Mouse (Mus musculus) hindbrain, embryonic 14.5 days (tissue): ENCODE results near the gene Zfp536. TPM values are rescaled to one million over a fixed set of nuclear protein-coding genes. Genes with fewer than 3 reads are reported as not detected.

Experiments
- ATAC-seq: fragments of 200-750 bp; cut with Nextera tagmentation; 2 replicates; pipeline ENCODE4 v1.8.0; 2017; ENCODE audit warnings: moderate number of reproducible peaks, mild to moderate bottlenecking, moderate TSS enrichment, moderate library complexity; ENCODE audit not compliant: low FRiP score
- DNase-seq: peaks from one replicate; pipeline ENCODE4 v3.0.0-alpha.2; 2015; ENCODE audit warnings: low spot score
- H3K27ac ChIP-seq: fragments of 300-500 bp; sonication (generic); 2 replicates; pipeline ENCODE4 v1.5.1; 2014; ENCODE audit warnings: mild to moderate bottlenecking, moderate library complexity
- H3K27me3 ChIP-seq: fragments of 300-500 bp; sonication (generic); 2 replicates; pipeline ENCODE4 v1.6.1; 2014; ENCODE audit warnings: mild to moderate bottlenecking, low read length, mixed read lengths; ENCODE audit not compliant: control insufficient read depth, insufficient read depth
- H3K36me3 ChIP-seq: fragments of 300-500 bp; sonication (generic); replicated peaks from 2 replicates; pipeline ENCODE4 v1.6.1; 2014; ENCODE audit not compliant: control insufficient read depth, insufficient read depth
- H3K4me1 ChIP-seq: fragments of 300-500 bp; sonication (generic); replicated peaks from 2 replicates; pipeline ENCODE4 v1.6.1; 2014; ENCODE audit warnings: antibody characterized with exemption, low read length, mixed read lengths; ENCODE audit not compliant: control insufficient read depth, insufficient read depth
- H3K4me2 ChIP-seq: fragments of 300-500 bp; sonication (generic); replicated peaks from 2 replicates; pipeline ENCODE4 v1.6.1; 2014; ENCODE audit warnings: mild to moderate bottlenecking, moderate library complexity
- H3K4me3 ChIP-seq: fragments of 300-500 bp; sonication (generic); replicated peaks from 2 replicates; pipeline ENCODE4 v1.5.1; 2014; ENCODE audit warnings: mild to moderate bottlenecking, low read length
- H3K9ac ChIP-seq: fragments of 300-500 bp; sonication (generic); 2 replicates; pipeline ENCODE4 v1.6.1; 2014
- H3K9me3 ChIP-seq: fragments of 300-500 bp; sonication (generic); 2 replicates; pipeline ENCODE4 v1.6.1; 2016; ENCODE audit warnings: low read length; ENCODE audit not compliant: control insufficient read depth
- WGBS: fragments of 180-500 bp; shearing (Covaris S2); extraction: QIAGEN DNeasy Blood & Tissue Kit; methylation state at CpG from one replicate; pipeline ENCODE4 v1.1.7; 2014; 5-methylcytosine and 5-hydroxymethylcytosine counted together
- polyA plus RNA-seq: library from polyadenylated mRNA; unstranded; fragments of >200 nt; fragmentation: Nextera tagmentation; extraction: Ambion mirVana; gene quantifications from 2 replicates; pipeline ENCODE4 v1.2.1, GENCODE M21; 2014

Gene Zfp536
- polyA plus RNA-seq, 1 experiment from 2014 or later: 43.0 TPM

DNA sequence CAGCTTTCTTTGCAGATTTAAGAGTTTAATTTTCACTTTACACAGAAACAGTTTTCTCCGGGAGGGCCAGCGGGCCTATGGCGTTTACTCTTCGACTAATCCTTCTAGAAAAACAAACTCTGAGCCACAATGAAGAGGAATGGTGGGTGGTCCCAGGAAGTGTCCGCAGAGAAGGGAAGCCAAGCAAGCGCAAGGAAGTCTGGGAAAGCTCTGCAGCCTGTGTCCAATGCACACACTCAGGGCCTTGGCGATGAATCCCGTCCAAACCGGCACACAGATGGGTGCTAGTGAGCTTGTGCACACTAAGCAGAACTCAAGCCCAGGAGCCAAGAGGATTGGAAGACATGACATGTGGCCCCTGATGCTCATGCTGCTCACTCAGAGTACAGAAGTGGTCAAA is 276.9 kb downstream of the Zfp536 start:
- H3K27ac ChIP-seq: no peak overlapping the region
- 77% methylated on average over 9 of the region's 9 CpGs for WGBS
- ATAC-seq (no peak), DNase-seq (no peak)
- no peak overlapping the region for H3K9ac ChIP-seq
- H3K9me3 ChIP-seq: no peaks in the 10 kb centered on the region
- H3K36me3 ChIP-seq: no peaks in the 10 kb centered on the region
- H3K4me3 ChIP-seq: no peak overlapping the region
- no peak overlapping the region for H3K4me2 ChIP-seq
- no peaks in the 10 kb centered on the region for H3K4me1 ChIP-seq
- H3K27me3 ChIP-seq: no peaks in the 10 kb centered on the region

GRCm38 (mm10) chr7:37490312-37490711 is 283.1 kb downstream of the Zfp536 start:
- peaks cover 6% of the 10 kb centered on the region; the same call in 1 of the 2 replicates for H3K4me1 ChIP-seq
- H3K27ac ChIP-seq: no peak overlapping the region
- no peak for ATAC-seq
- H3K9me3 ChIP-seq: no peaks in the 10 kb centered on the region
- H3K4me3 ChIP-seq: no peak overlapping the region
- no peak overlapping the region for H3K4me2 ChIP-seq
- 75% methylated on average over 5 of the region's 5 CpGs for WGBS
- DNase-seq: no peak
- no peak overlapping the region for H3K9ac ChIP-seq
- no peaks in the 10 kb centered on the region for H3K27me3 ChIP-seq
- no peaks in the 10 kb centered on the region for H3K36me3 ChIP-seq

GRCm38 (mm10) chr7:37484946-37485345 is 288.5 kb downstream of the Zfp536 start:
- H3K4me3 ChIP-seq: no peak overlapping the region
- H3K9ac ChIP-seq: no peak overlapping the region
- DNase-seq (no peak), ATAC-seq (no peak)
- H3K27me3 ChIP-seq: no peaks in the 10 kb centered on the region
- H3K9me3 ChIP-seq: no peaks in the 10 kb centered on the region
- 73% methylated on average over 3 of the region's 3 CpGs for WGBS
- H3K4me2 ChIP-seq: no peak overlapping the region
- peaks cover 3% of the 10 kb centered on the region; the same call in 1 of the 2 replicates for H3K4me1 ChIP-seq
- H3K36me3 ChIP-seq: peaks cover 4% of the 10 kb centered on the region; the same call in 1 of the 2 replicates
- no peak overlapping the region for H3K27ac ChIP-seq

GRCm38 (mm10) chr7:37482564-37482963 is 290.9 kb downstream of the Zfp536 start:
- no peak for DNase-seq
- peaks cover 3% of the 10 kb centered on the region; the same call in 1 of the 2 replicates for H3K4me1 ChIP-seq
- no peaks in the 10 kb centered on the region for H3K27me3 ChIP-seq
- no peak overlapping the region for H3K9ac ChIP-seq
- 70% methylated on average over 4 of the region's 4 CpGs for WGBS
- peaks cover 13% of the 10 kb centered on the region; the same call in 1 of the 2 replicates for H3K36me3 ChIP-seq
- no peak overlapping the region for H3K4me2 ChIP-seq
- H3K4me3 ChIP-seq: no peak overlapping the region
- no peak for ATAC-seq
- no peaks in the 10 kb centered on the region for H3K9me3 ChIP-seq
- H3K27ac ChIP-seq: no peak overlapping the region

- Histone ChIP-seq H3K9me3 (no peaks in the 10 kb centered on the region), H3K4me3 (no peak overlapping the region), H3K27me3 (no peaks in the 10 kb centered on the region), H3K27ac (no peak overlapping the region), H3K4me2 (no peak overlapping the region), H3K9ac (no peak overlapping the region), H3K4me1 (0 out of 2 replicates have a peak, but pooled peaks cover 3% of the 10 kb centered on the region), H3K36me3 (peaks cover 13% of the 10 kb centered on the region; the same call in 1 of the 2 replicates)
- ATAC-seq (no peak), DNase-seq (peak; percentile 48)
- 75% methylated on average over 6 of the region's 6 CpGs for WGBS
Observed at GRCm38 (mm10) chr7:37481165-37481564, 292.3 kb downstream of the Zfp536 start.

DNA sequence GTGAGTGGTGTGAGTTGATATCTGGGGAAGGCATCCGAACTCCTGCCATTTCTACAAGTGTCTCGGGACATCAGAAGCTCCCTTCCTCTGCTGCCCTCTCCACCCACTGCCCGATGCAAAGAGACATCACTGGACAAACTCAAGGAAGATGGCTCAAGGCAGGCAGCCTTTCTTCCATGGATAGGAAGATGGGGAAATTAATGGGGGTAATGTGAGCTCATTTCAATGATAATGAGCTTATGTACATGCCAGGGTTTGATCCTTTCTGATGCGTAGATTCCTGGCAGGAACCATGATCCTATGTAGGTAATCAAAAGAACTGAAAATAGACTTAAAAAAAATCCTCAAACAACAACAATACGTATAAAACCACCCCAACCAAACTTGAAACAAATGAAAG is 296.1 kb downstream of the Zfp536 start:
- H3K27me3 ChIP-seq: no peaks in the 10 kb centered on the region
- no peaks in the 10 kb centered on the region for H3K4me1 ChIP-seq
- WGBS: 84% methylated on average over 5 of the region's 5 CpGs
- no peak overlapping the region for H3K4me3 ChIP-seq
- ATAC-seq (no peak), DNase-seq (no peak)
- H3K9ac ChIP-seq: no peak overlapping the region
- H3K4me2 ChIP-seq: no peak overlapping the region
- no peaks in the 10 kb centered on the region for H3K9me3 ChIP-seq
- H3K36me3 ChIP-seq: peaks cover 13% of the 10 kb centered on the region; the same call in 1 of the 2 replicates
- no peak overlapping the region for H3K27ac ChIP-seq

DNA sequence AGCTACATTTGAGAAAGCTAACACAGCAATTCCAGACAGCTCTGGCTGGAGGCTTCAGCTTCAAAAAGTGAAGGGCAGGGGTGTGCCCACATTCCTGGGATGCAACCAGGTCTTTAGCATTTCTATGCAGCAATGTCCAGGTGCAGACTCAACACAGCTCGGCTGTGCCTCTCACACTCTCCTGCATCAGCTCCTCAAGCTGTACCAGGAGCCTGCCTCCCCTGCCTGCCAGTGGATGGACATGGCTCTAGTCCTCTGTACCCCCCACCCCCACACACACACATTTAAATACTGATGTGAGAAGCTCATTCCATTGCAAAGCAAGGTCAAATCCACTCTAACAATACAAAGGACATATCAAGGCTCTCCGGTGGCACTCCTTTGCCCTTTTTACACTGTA is 298.0 kb downstream of the Zfp536 start:
- Histone ChIP-seq H3K27me3 (no peaks in the 10 kb centered on the region), H3K27ac (no peak overlapping the region), H3K4me2 (no peak overlapping the region), H3K4me3 (no peak overlapping the region), H3K36me3 (peaks cover 13% of the 10 kb centered on the region; the same call in 1 of the 2 replicates), H3K9ac (no peak overlapping the region), H3K9me3 (no peaks in the 10 kb centered on the region), H3K4me1 (no peaks in the 10 kb centered on the region)
- ATAC-seq: no peak
- 59% methylated on average over 2 of the region's 2 CpGs for WGBS
- no peak for DNase-seq

DNA sequence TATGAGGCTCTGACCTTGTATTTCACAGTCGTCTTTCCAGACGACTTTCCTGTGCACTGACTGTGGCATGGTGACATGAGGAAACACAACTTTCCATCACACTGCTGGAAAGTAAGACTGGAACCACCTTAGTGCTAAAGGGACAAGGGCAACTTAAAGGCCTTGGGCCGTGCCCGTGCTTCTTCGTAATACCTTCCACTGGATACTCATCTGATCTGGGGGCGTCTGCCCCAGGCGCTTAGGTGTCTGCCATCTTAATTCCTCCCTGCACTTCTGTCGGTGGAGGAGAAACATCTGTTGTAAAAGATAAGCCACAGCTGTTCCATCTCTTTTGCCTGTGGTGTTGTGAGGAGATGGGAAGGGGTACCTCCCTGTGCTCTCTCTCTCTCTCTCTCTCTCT is 299.2 kb downstream of the Zfp536 start:
- Histone ChIP-seq H3K4me2 (no peak overlapping the region), H3K27me3 (no peaks in the 10 kb centered on the region), H3K9me3 (no peaks in the 10 kb centered on the region), H3K27ac (no peak overlapping the region), H3K36me3 (peaks cover 3% of the 10 kb centered on the region; the same call in 1 of the 2 replicates), H3K4me3 (no peak overlapping the region), H3K4me1 (no peaks in the 10 kb centered on the region), H3K9ac (no peak overlapping the region)
- 81% methylated on average over 8 of the region's 8 CpGs for WGBS
- no peak for ATAC-seq
- DNase-seq: no peak

DNA sequence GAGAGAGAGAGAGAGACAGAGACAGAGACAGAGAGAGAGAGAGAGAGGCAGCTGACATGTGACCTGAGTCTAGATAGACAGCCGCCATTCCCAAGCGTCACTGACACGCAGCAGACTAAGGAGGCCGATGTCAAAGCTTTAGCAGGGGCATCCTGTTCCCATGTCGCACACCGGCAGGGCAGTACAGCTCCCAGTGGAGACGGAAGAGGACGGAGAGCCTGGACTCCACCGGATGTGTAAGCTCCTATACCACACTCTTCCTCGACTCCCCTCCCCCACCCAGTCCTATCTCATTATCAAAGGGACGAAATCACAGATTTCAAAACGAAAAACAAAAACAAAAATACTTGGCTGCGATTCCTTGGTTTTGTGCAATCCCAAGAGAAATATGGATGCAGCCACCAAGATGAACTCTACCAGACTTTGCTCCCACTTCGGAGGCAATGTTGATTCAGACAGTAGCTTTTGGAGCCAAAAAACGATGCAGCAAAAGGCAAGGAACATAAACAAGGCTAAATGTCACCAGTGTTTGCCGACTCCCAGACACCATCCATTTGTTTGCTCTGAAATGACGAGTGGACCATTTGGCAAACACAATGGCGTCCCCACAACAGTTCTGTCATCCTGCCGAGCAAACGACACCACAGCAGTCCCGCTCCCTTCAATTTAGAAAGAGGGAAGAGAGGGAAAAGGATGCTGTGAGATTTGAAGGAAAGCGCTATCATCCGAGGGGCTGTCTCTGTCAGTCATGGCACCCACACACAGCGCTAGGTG is 299.9 kb downstream of the Zfp536 start:
- Histone ChIP-seq H3K27ac (no peak overlapping the region), H3K4me1 (no peaks in the 10 kb centered on the region), H3K9me3 (no peaks in the 10 kb centered on the region), H3K4me3 (no peak overlapping the region), H3K27me3 (no peaks in the 10 kb centered on the region), H3K4me2 (no peak overlapping the region), H3K9ac (no peak overlapping the region), H3K36me3 (no peaks in the 10 kb centered on the region)
- DNase-seq: no peak
- ATAC-seq: no peak
- 67% methylated on average over 24 of the region's 24 CpGs for WGBS
